Mouse (Mus musculus): ENCODE measurements around the gene Tcea2.

DNA sequence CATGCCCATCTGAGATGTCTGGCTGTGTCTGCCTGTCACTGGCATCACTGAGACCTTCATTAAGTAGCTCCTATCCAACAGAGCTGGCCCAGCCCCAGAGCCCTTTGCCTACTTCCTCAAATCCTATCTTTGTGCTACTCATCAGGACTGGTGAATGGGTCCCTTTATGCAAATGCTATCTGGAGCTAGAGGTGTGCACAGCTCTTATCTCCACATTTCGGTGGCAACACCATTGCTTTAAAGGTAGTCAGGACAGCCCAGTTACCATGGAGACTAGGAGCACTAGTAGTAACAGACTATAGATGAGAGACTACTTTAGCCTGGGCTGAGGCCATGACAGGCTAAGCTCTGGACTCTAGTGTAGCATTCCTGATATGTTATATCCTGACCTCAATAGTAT is 4.6 kb downstream of the Tcea2 start:
- TF ChIP-seq CTCF (IDR thresholded peaks at IDR 0.05; ENCODE audit: low read depth, low read length) (no peak), POLR2A (IDR thresholded peaks at IDR 0.05; ENCODE audit: borderline replicate concordance, low read depth, low read length) (no peak)

All from bone marrow macrophage, adult 2 months (primary cell).